Mouse (Mus musculus): ENCODE results near the gene Tead1.

The Tead1 gene

GRCm38 (mm10) chr7:112813163-112813562 lies 134.0 kb downstream of the Tead1 start:
- no peak for DNase-seq (ENCODE audit: low read depth, low spot score)

- DNase-seq (ENCODE audit: low read depth, low spot score), result no peak
These were observed 134.7 kb downstream of the Tead1 start for GRCm38 (mm10) chr7:112813731-112814306.

DNA sequence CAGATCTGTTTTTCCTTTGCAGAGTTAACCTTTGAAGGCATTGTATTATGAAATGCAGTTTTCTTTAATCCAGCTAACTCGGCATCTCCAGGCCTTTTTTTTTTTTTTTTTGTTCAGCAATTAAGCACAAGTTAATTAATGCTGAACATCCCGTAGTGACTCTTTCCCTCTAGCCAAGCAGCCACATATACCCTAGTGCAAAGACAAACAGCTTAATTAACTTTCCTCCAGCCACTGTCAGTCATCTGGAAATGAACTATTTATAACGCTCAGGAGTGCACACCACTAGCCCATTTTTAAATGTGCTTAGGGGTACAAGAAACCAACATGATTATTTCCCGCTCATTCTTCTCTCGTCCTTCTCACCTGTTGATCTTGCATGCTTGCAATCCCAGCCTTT lies 136.9 kb downstream of the Tead1 start:
- no peak for DNase-seq (ENCODE audit: low read depth, low spot score)

DNA sequence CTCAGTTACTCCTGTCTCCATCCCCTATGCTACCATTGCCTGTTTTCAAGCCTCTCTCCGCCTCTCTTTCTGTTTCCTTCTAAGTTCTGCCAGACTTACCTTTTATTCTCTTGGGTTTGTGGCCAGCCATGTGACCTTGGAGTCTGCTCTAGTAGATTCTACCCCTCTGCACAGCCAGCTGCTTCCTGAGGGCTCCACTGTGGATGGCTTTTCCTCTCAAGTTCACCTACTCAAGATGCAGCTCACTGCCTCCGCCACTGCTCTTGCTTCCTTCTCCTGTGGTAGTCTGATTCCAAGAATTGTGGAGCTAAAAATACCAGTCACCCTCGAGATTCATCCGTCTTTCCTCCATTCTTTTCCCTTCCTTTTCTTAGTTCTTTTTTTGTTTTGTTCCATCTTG lies 140.7 kb downstream of the Tead1 start:
- no peak for DNase-seq (ENCODE audit: low read depth, low spot score)

DNA sequence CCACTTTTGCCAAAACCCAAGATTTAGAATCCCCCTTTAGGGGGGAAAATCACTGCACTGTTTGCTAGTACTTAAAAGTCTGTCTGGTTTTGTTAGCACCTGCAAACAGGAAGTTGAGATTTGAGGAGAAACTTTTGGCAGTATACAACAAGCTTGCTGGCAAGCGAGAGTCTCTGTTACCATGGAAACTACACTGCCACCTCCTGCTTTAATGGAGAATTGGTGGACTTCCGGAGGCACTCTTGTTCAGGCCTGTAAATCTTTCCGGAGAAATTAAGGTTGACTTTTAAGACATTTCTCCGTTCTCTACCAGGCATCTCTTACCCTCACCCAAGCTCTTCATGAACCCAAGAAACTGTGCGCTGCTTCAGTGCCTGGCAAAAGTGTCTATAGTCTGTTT lies 143.8 kb downstream of the Tead1 start:
- peak; percentile 70 for DNase-seq (ENCODE audit: low read depth, low spot score)

DNA sequence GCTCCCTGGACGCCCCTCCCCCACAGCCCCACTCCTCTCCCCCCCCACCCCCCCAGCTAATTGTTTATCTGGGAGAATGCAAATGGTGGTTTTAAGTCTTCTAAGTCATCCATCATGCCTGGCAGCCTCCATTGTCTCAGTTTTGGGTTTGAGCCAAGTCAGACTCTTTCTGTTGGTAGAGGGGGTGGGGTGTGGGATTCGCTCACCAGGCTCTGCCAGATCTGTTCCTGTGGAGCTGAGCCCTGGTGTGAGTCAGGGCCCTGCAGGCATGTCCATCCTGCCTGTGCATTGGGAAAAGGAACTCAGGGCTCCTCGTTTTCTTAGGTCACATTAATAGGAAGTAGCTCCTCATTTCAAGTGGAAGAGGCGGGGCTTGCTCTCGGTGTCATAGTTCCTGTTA lies 144.5 kb downstream of the Tead1 start:
- DNase-seq (ENCODE audit: low read depth, low spot score), result peak; percentile 77

DNA sequence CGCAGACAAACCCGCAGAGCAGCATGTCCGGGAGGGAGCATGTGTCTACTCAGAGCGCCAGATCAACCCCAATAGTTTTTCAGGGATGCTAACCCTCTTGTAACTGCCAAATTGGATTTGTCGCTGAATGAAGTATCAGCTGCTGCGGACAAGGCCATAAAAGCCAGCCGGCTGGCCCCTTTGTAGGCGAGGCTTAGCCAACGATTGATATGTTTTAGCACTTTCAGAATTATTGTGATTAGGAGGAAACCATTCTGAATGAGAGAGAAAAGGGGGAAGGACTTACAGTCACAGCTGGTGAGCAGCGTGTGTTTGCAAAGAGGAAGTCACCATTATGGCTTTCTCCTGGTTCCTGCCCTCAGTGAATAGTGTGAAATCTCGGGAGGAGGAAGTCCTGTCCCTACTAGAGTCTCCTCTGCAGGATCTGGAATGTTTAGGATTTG lies 146.2 kb downstream of the Tead1 start:
- peak; percentile 54 for DNase-seq (ENCODE audit: low read depth, low spot score)

DNA sequence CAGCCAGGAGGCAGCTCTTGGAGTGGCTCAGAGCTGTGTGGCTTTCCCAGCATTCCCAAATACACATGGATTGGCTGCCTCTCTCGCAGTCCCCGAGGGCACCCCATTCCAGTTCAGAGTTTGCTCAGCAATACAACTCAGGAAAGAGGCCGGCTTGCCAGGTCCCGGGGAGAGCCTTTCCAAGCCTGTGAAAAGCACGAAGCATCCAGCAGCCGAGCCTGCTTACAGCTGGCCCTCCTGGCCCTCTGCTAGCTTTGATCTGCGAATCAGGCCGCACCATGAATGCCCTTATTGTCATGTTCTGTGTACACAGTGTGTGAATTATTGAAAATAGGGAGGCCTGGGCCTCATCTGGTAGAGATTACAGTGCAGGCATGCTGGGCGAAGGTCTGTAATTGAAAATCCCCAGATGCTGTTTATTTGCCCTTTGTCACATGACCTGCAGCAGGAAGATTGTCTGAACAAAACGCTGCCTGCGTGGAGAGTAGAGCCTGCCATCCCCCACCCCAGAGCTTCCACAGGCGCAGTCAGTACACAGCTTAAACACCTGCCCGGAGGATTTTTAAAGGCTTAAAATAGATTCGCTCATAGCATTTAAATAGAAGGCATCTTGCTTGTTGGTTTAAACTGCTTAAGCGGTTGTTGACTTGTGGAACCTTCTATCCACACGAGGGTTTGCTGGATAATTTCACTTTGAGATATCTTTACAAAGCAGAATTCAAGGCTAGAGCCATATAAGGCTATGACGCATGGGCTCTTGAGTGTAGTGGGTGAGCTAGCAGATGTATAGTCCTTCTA lies 147.2 kb downstream of the Tead1 start:
- DNase-seq (ENCODE audit: low read depth, low spot score), result peak; percentile 95

DNA sequence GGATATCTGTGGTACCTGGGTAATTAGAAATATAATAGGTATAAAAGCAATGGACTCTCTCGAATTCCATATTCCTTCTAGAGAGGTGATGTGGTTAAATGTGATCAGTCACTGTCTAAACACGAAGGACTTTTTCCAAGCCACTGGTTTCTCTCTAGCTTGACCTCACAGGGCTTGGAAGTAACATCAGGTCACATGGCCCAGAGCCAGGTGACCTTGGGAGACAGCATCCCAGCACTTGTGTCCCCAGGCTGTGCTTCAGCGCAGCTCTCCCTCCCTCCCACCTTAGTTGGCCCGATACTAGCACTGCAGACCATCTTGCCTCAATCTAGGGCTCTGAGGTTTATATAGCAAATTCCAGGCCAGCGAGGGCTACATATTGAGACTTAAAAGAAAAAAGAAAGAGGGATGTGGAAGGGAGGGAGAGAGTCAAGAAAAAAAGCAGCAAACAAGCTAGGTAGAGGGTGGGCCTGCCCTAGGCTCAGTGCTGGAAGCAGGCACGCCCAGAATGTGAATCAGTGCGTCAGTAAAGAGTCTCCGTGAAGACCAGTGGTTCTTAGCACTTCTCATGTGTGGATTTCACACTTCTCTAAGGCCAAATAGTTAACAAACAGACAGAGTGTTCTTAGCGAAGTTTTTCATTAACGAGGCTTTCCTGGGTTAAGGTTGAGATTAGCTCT lies 149.0 kb downstream of the Tead1 start:
- no peak for DNase-seq (ENCODE audit: low read depth, low spot score)

GRCm38 (mm10) chr7:112828696-112829022 lies 149.5 kb downstream of the Tead1 start:
- DNase-seq (ENCODE audit: low read depth, low spot score), result no peak

DNA sequence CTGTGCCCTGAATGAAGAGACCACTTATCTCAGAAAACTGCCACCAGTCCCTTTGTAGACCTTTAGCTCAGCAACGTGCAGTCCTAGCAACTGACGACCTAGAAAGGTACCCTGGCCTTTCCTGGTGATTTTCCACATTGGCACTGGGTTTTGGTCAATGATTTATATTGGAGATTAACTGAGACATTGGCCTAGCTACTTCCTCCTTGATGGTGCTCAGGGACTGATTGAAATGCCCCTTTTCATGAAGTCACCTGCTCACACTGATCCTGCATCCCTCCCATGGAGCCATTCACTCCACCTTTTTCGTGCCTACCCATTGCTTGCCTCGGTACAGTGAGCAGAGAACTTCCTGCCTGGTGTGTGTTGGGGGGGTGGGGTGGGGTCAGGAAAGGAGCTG lies 151.8 kb downstream of the Tead1 start:
- DNase-seq (ENCODE audit: low read depth, low spot score), result no peak

GRCm38 (mm10) chr7:112831446-112831845 lies 152.3 kb downstream of the Tead1 start:
- no peak for DNase-seq (ENCODE audit: low read depth, low spot score)

DNA sequence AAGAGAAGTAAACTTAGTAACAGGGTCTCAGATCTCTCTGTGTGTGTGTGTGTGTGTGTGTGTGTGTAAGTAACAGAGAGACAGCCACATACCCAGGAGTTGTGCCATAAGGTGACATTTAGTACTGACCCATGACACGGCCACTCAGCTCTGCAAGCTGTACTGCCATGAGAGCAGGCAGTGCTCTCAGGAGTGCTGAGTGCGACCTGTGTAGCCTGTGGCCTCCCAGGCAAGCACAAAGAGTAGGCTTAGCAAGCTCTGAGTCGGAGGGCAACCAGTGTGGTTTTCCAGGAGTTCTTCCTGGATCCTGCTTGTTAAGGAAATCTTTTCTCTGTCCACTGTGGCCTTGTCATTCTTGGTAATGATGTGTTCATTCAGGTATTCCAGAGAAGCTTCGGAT lies 154.0 kb downstream of the Tead1 start:
- DNase-seq (ENCODE audit: low read depth, low spot score), result no peak

DNA sequence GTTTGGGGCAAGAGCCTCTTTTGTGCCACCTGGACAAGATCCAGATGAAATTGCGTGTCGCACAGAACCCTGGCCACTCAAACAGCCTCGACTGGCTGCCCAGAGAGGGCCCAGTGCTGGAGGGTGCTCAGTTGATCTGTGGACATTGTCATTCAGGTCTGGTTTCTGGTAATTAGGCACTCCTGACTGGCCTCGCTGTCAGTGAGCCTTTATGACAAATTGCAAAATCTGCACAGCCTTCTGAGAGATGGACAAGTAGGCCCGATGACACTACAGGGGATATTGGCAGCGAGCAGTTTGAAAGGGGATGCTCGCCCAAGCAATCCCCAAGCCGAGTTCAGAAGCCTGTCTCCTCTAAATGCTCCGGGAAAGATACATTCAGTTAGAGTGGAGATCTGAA lies 157.0 kb downstream of the Tead1 start:
- DNase-seq (ENCODE audit: low read depth, low spot score), result no peak

- DNase-seq (ENCODE audit: low read depth, low spot score), result no peak
These were observed 159.0 kb downstream of the Tead1 start for GRCm38 (mm10) chr7:112838131-112838530.

- DNase-seq (ENCODE audit: low read depth, low spot score), result no peak
These were observed 161.2 kb downstream of the Tead1 start for GRCm38 (mm10) chr7:112840351-112840750.

GRCm38 (mm10) chr7:112840890-112841289 lies 161.8 kb downstream of the Tead1 start:
- no peak for DNase-seq (ENCODE audit: low read depth, low spot score)

- DNase-seq (ENCODE audit: low read depth, low spot score), result no peak
These were observed 162.4 kb downstream of the Tead1 start for GRCm38 (mm10) chr7:112841484-112841883.

DNA sequence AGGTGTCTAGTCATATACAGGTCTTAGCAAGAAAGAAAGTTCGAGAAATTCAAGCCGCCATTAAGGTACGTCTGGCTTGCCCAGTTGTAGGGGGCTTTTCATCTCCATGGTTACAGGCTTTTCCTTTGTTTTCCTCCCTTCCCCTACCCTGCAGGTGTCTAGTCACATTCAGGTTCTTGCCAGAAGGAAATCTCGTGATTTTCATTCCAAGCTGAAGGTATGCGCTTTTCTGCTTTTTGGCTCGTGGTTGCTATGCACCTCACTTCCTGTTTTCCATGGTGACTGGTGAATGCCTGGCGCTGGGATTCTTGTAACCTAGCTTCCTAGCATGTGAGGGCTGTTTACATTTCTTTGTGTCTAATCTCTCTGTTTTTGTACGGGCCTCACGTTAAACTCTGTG lies 162.8 kb downstream of the Tead1 start:
- DNase-seq (ENCODE audit: low read depth, low spot score), result peak; percentile 82

DNA sequence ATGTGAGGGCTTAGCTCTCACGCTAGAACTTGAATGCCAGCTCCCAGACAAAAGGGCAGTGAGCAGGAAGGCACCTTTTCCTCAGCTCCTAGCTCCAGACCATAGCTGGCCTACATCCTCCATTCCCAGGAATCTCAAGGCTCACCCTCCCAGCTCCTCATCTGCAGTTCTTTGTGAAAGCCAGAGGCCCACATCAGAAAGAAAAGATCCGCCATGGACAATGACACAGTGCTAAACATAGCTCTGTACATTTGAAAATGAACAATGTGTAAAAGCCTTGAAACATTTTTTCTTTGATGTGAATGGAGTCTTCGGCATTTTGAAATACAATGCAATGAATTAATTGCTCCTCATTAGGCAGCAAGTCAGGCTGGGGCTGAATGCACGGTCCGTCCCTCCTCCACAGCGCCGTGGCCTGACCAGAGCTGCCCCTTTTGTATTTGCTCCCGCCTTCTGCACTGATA lies 172.2 kb downstream of the Tead1 start:
- DNase-seq (ENCODE audit: low read depth, low spot score), result no peak

- DNase-seq (ENCODE audit: low read depth, low spot score), result no peak
These were observed 173.2 kb downstream of the Tead1 start for GRCm38 (mm10) chr7:112852149-112852839.

DNA sequence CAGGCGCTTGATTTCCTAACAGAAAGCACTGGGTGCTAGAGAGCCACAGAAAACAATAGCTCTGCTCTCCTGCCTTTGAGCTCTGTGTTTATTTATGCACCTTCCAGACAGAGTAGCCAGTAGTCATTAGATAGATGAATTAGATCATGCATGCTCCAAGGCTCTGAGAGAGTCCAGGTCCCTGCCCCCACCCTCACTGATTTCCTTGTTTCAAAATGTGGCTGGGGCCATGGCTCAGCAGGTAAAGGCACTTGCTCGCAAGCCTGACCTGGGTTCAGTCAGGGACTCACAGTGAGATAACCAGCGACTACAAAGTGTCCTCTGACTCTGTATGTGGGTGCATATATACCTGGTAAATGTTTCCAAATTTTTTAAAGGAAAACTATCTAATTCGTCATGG lies 174.7 kb downstream of the Tead1 start:
- DNase-seq (ENCODE audit: low read depth, low spot score), result no peak

Measured in forelimb bud, embryonic 11.5 days (tissue).